Mouse (Mus musculus): Measurements from ENCODE around the gene Matk. TPM values are rescaled to one million over a fixed set of nuclear protein-coding genes. Genes with fewer than 3 reads are reported as not detected.

The Matk gene
- total RNA-seq, 2 experiments from 2014 or later = 0.76 to 1.7 TPM

DNA sequence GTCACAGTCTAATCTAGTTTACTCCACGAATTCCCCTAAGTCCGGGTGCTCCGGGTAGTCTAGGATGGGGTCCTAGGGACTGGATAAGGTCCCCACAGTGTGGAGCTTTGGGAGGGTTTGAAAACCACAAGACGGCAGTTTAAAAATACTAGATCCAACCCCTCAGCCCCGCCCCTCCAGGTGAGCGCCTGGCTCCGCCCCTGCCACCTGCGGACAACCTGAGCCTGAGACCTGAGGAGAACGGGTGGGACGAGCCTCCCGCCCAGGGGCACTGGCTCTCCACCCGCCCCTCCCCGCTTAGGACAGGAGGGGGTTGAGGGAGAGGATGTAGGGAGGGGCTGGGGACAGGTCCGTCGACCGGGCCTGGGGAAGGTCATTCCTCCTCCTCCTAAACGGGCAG, 32.0 kb downstream of the Matk start:
- DNase-seq (ENCODE audit: low spot score in 2 of 2) = no peak

GRCm38 (mm10) chr10:81285694-81286450, 33.1 kb downstream of the Matk start:
- DNase-seq (ENCODE audit: low spot score in 2 of 2) = peak; percentile 84 to 92

- DNase-seq (ENCODE audit: low spot score in 2 of 2) = no peak
Measured at GRCm38 (mm10) chr10:81286586-81286985, 33.9 kb downstream of the Matk start.

GRCm38 (mm10) chr10:81287513-81288157, 34.9 kb downstream of the Matk start:
- peak in 1 of 2 experiments; percentile 60 for DNase-seq (ENCODE audit: low spot score in 2 of 2)

DNA sequence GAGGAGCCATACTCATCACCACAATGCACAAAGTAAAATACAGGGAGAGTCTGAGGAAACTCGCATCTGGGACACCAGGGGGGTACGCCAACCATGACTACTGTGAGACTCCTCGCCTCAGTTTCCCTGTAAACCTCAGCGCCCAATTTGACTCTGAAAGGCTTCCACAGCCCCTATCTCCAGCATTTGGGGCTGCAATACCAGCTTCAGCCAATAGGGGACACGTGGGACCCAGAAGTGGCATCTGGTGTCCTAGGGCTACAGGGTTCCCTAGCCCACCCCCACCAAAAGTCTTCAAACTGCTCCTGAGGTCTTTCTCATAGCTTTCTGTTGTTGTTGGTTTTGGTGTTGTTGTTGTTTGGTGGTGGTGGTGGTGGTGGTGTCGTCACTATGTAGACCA, 35.9 kb downstream of the Matk start:
- peak in 1 of 2 experiments; percentile 49 for DNase-seq (ENCODE audit: low spot score in 2 of 2)

GRCm38 (mm10) chr10:81289278-81289677, 36.5 kb downstream of the Matk start:
- peak; percentile 57 to 68 for DNase-seq (ENCODE audit: low spot score in 2 of 2)

GRCm38 (mm10) chr10:81289811-81290210, 37.1 kb downstream of the Matk start:
- no peak for DNase-seq (ENCODE audit: low spot score in 2 of 2)

DNA sequence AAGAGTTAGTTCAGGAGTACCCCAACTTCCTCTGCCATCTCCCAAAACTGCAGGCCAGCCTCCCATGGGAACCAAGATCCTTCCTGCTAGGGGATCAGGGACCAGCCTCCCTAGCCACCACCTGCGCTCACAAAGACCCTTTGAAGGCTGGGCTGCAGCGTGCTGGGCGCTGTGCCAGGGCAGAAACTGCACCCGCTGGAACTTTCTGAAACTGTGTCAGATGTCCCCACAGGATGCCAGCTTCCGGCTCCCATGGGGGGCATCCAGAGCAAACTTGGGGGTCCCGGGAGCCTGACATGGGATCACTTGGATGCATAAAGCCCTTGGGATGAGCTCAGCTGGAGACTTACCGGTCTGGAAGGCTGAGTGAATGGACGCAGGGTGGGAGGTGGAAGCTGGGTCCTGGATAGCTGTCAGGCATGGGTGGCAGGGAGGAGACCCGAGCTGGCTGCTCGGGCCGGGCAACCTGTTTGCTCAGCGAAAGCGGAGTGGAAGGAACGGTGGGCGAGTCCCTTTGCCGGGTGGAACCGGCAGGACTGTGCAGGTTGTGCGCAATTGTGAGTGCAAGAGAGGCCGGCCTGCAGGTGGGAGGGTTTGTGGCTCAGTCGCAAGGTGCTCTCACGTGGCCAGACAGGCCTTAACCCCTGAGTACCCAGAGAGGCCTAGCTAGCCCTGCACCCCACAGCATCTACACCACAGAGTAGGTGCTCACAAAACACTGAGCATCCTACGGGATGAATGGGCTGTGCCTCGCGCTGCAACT, 38.1 kb downstream of the Matk start:
- no peak for DNase-seq (ENCODE audit: low spot score in 2 of 2)

GRCm38 (mm10) chr10:81291511-81292104, 38.9 kb downstream of the Matk start, which contains the start of gene Tjp3:
Tjp3 (minus strand) TSS chr10:81291581.
- DNase-seq (ENCODE audit: low spot score in 2 of 2) = no peak

DNA sequence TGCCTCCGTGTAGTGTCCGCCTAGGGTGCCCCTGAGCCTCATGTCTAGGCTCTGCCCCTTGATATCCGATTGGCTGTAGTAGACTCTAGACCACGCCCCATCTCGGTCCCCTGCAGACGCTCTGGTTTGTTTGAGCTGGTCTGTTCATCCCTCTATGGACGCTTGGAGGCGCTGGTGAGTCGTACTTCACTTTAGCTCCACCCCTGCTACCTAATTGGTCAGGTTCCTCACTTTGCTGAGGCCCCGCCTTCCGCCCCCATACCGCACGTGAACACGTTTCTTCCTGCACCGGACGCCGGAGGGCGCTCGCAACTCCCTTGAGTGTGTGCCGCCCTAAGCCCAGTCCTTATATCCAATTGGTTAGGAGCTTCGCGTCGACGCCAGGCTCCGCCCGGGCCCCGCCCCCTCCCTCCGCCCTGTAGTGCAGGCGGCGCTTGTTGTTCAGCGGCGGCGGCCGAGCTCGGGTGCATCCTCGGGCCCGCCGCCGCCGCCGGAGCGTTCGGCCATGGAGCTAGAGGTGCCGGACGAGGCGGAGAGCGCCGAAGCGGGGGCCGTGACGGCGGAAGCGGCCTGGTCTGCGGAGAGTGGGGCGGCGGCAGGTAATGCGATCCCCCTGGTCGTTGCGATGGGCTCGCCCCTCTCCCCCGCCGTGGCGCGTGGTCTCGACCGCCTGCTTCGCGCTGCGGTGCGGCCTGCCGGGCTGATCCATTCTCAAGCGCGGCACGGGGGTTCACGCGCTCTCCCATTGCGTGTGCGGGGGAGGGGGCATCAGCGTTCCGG, 40.0 kb downstream of the Matk start, which contains the start of gene Pip5k1c:
Pip5k1c (plus strand) TSS at position 410 of the 780 bp plus-strand sequence.
- DNase-seq (ENCODE audit: low spot score in 2 of 2) = peak; percentile 97

DNA sequence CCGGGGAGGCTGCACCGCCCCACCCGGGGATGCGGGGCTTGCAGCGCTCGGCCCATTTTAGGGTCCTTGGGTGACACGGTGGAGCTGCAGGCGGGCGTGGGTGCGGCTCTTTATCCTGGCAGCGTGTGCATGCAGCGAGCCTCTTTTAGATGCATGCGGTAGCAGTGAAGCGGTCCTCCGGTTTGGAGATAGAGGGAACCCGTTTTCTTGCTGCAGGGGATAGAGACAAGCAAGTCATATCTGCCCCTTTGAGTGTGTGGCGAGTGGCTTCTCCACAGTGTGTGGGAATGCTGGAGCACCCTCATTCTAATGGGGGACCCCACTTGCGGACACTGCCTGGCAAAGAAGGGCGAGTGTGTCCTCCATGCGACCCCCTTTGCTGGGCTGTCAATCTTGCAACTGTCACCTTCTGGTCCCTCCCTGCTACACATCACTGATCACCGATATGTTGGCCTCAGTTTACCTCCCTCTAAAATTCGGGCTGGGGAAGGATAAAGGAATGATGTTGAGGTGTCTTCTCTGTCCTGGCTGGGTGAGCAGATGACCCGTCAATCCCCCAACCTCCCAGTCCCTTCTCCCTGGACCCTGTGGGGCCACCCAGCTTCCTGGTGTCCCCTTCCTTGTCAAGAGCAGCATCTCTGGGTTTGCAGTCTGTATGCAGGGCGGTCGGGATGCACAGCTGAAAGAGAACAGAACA, 40.7 kb downstream of the Matk start:
- no peak for DNase-seq (ENCODE audit: low spot score in 2 of 2)

GRCm38 (mm10) chr10:81294442-81294841, 41.7 kb downstream of the Matk start:
- DNase-seq (ENCODE audit: low spot score in 2 of 2) = no peak

GRCm38 (mm10) chr10:81295185-81295584, 42.5 kb downstream of the Matk start:
- no peak for DNase-seq (ENCODE audit: low spot score in 2 of 2)

- no peak for DNase-seq (ENCODE audit: low spot score in 2 of 2)
Measured at GRCm38 (mm10) chr10:81297246-81297645, 44.5 kb downstream of the Matk start.

DNA sequence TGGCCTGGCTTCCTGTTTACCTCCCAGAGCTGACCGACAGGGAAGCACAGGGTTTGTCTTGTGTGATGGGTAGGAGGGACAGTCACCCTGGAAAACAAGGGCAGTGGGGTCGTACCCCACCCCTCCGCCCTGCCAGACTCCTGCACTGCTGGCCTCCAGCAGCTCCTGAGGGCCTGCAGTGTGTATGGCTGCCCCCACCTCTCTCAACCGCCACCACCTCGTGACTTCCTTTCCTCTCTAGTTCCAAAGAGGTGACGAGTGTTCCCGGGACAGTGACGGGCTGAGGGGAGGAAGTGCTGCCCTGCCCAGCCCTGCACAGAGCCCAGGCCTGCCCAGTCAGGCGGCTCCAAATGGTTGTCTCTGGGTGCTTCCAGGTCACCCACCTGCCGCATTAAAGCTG, 45.1 kb downstream of the Matk start:
- peak in 1 of 2 experiments; percentile 43 for DNase-seq (ENCODE audit: low spot score in 2 of 2)

DNA sequence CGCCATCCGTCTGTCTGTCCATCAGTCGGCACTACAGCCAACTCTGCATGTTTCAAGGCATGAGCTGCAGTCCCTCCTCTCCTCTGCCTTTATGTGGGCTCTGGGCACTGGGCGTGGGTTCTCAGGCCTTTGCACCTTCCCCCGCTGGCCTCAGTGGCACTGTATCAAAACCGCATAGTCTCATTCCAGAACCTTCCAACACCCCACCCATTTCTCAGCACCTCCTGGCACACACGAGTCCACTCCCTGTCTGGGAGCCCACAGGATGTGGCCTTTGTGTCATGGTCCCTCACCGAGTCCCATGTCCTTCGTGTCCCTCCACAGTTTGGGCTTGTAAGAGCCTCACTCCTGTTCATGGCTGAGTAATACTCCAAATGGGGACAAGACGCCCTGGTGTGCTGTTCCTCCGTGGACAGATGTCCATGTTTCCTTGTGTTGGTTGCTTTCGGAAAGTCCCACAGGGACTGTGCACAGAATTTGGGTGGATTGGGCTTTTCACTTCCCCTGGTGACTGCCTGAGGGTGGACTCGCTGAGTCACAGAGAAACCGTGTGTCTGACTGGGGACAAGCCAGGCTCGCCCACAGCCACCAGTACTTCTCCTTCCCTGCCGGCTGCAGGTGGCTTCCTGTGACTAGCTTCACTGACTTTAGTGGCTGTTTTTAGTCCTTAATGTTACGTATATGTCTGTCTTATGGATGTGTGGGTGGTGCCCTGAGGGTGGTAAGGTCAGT, 45.8 kb downstream of the Matk start:
- DNase-seq (ENCODE audit: low spot score in 2 of 2) = no peak

GRCm38 (mm10) chr10:81299585-81300351, 47.0 kb downstream of the Matk start:
- DNase-seq (ENCODE audit: low spot score in 2 of 2) = no peak

- DNase-seq (ENCODE audit: low spot score in 2 of 2) = no peak
Measured at GRCm38 (mm10) chr10:81300352-81300907, 47.7 kb downstream of the Matk start.

Data from adrenal gland, adult 18-20 months (tissue).